Mouse (Mus musculus): ENCODE results near the gene Wnk1. TPM values are rescaled to one million over a fixed set of nuclear protein-coding genes. Genes with fewer than 3 reads are reported as not detected.
"Not testable (repeated sequence)": the region's sequence is repeated elsewhere in the genome, so short reads cannot be mapped to it uniquely, and the experiment has no call there.

The Wnk1 gene
- 62.0 and 72.5 TPM in 2 replicates for total RNA-seq (2014; rRNA removed)
- polyA plus RNA-seq (2012; rRNA removed), result 27.0 and 31.7 TPM in 2 replicates

GRCm38 (mm10) chr6:120038366-120039255, at the start of gene Wnk1:
TSS of gene Wnk1 (minus strand) at chr6:120038672.
- peak within 1 kb of the TSS; percentile 90 for H3K9ac ChIP-seq (ENCODE audit: low read depth, low read length)
- WGBS, result under 1% methylated on average over 58 of the region's 59 CpGs
- H3K79me2 ChIP-seq (ENCODE audit: control insufficient read depth, insufficient read depth, low read length), result 0 out of 2 replicates have a peak, but pooled peaks cover 10% of the 10 kb centered on the region
- H3K36me3 ChIP-seq (ENCODE audit: control insufficient read depth, insufficient read depth, low read length), result no peaks in the 10 kb centered on the region; the same call in 1 of the 2 replicates
- H3K4me3 ChIP-seq (ENCODE audit: insufficient read depth, low read depth, low read length), result peak within 1 kb of the TSS; percentile 80
- H3K27me3 ChIP-seq (ENCODE audit: control insufficient read depth, insufficient read depth, low read length), result no peaks in the 10 kb centered on the region
- H3K4me1 ChIP-seq (ENCODE audit: control insufficient read depth, insufficient read depth, low read length), result peaks cover 2% of the 10 kb centered on the region
- H3K27ac ChIP-seq (replicated peaks; ENCODE audit: insufficient read depth, low read depth, low read length), result peak within 1 kb of the TSS; percentile 93
- DNase-seq (ENCODE audit: extremely low read depth, low read depth, low spot score), result peak; percentile 94
- TF ChIP-seq POLR2A (IDR thresholded peaks at IDR 0.05; ENCODE audit: extremely low read depth, insufficient read depth, low read length) (peak; percentile 95), CTCF (IDR thresholded peaks at IDR 0.05; ENCODE audit: low read depth, low read length) (no peak)

GRCm38 (mm10) chr6:120087041-120087440, 48.6 kb upstream of the Wnk1 start:
- H3K36me3 ChIP-seq (ENCODE audit: control insufficient read depth, insufficient read depth, low read length); DNase-seq (ENCODE audit: extremely low read depth, low read depth, low spot score); H3K27ac ChIP-seq (replicated peaks; ENCODE audit: insufficient read depth, low read depth, low read length); H3K9ac ChIP-seq (ENCODE audit: low read depth, low read length); H3K79me2 ChIP-seq (ENCODE audit: control insufficient read depth, insufficient read depth, low read length); H3K4me3 ChIP-seq (ENCODE audit: insufficient read depth, low read depth, low read length); H3K4me1 ChIP-seq (ENCODE audit: control insufficient read depth, insufficient read depth, low read length); H3K27me3 ChIP-seq (ENCODE audit: control insufficient read depth, insufficient read depth, low read length): not testable (repeated sequence)
- WGBS, result 98% methylated on average over 8 of the region's 8 CpGs

- Histone ChIP-seq H3K36me3 (ENCODE audit: control insufficient read depth, insufficient read depth, low read length) (no peaks in the 10 kb centered on the region), H3K4me3 (ENCODE audit: insufficient read depth, low read depth, low read length) (no peak overlapping the region), H3K4me1 (ENCODE audit: control insufficient read depth, insufficient read depth, low read length) (no peaks in the 10 kb centered on the region), H3K79me2 (ENCODE audit: control insufficient read depth, insufficient read depth, low read length) (no peaks in the 10 kb centered on the region), H3K27me3 (ENCODE audit: control insufficient read depth, insufficient read depth, low read length) (no peaks in the 10 kb centered on the region), H3K27ac (replicated peaks; ENCODE audit: insufficient read depth, low read depth, low read length) (no peak overlapping the region), H3K9ac (ENCODE audit: low read depth, low read length) (no peak overlapping the region)
- no peak for DNase-seq (ENCODE audit: extremely low read depth, low read depth, low spot score)
- WGBS, result 93% methylated on average over 3 of the region's 3 CpGs
- no peak for TF ChIP-seq CTCF (IDR thresholded peaks at IDR 0.05; ENCODE audit: low read depth, low read length)
- TF ChIP-seq POLR2A (IDR thresholded peaks at IDR 0.05; ENCODE audit: extremely low read depth, insufficient read depth, low read length), result no peak
Observed at GRCm38 (mm10) chr6:120085832-120086231, 47.4 kb upstream of the Wnk1 start.

GRCm38 (mm10) chr6:120084983-120085382, 46.5 kb upstream of the Wnk1 start:
- no peaks in the 10 kb centered on the region for H3K27me3 ChIP-seq (ENCODE audit: control insufficient read depth, insufficient read depth, low read length)
- no peaks in the 10 kb centered on the region for H3K79me2 ChIP-seq (ENCODE audit: control insufficient read depth, insufficient read depth, low read length)
- DNase-seq (ENCODE audit: extremely low read depth, low read depth, low spot score), result no peak
- H3K36me3 ChIP-seq (ENCODE audit: control insufficient read depth, insufficient read depth, low read length), result no peaks in the 10 kb centered on the region
- 88% methylated on average over 2 of the region's 2 CpGs for WGBS
- H3K27ac ChIP-seq (replicated peaks; ENCODE audit: insufficient read depth, low read depth, low read length), result no peak overlapping the region
- TF ChIP-seq POLR2A (IDR thresholded peaks at IDR 0.05; ENCODE audit: extremely low read depth, insufficient read depth, low read length) (no peak), CTCF (IDR thresholded peaks at IDR 0.05; ENCODE audit: low read depth, low read length) (no peak)
- H3K9ac ChIP-seq (ENCODE audit: low read depth, low read length), result no peak overlapping the region
- no peaks in the 10 kb centered on the region for H3K4me1 ChIP-seq (ENCODE audit: control insufficient read depth, insufficient read depth, low read length)
- no peak overlapping the region for H3K4me3 ChIP-seq (ENCODE audit: insufficient read depth, low read depth, low read length)

- H3K79me2 ChIP-seq (ENCODE audit: control insufficient read depth, insufficient read depth, low read length), result no peaks in the 10 kb centered on the region
- no peak for TF ChIP-seq CTCF (IDR thresholded peaks at IDR 0.05; ENCODE audit: low read depth, low read length)
- no peak for TF ChIP-seq POLR2A (IDR thresholded peaks at IDR 0.05; ENCODE audit: extremely low read depth, insufficient read depth, low read length)
- H3K27ac ChIP-seq (replicated peaks; ENCODE audit: insufficient read depth, low read depth, low read length), result no peak overlapping the region
- DNase-seq (ENCODE audit: extremely low read depth, low read depth, low spot score), result no peak
- H3K4me3 ChIP-seq (ENCODE audit: insufficient read depth, low read depth, low read length), result no peak overlapping the region
- WGBS, result 90% methylated on average over 6 of the region's 6 CpGs
- no peaks in the 10 kb centered on the region for H3K4me1 ChIP-seq (ENCODE audit: control insufficient read depth, insufficient read depth, low read length)
- no peaks in the 10 kb centered on the region for H3K27me3 ChIP-seq (ENCODE audit: control insufficient read depth, insufficient read depth, low read length)
- H3K36me3 ChIP-seq (ENCODE audit: control insufficient read depth, insufficient read depth, low read length), result no peaks in the 10 kb centered on the region
- H3K9ac ChIP-seq (ENCODE audit: low read depth, low read length), result no peak overlapping the region
Observed at GRCm38 (mm10) chr6:120083442-120083841, 45.0 kb upstream of the Wnk1 start.

GRCm38 (mm10) chr6:120082951-120083411, 44.5 kb upstream of the Wnk1 start:
- no peak overlapping the region for H3K9ac ChIP-seq (ENCODE audit: low read depth, low read length)
- H3K79me2 ChIP-seq (ENCODE audit: control insufficient read depth, insufficient read depth, low read length), result no peaks in the 10 kb centered on the region
- H3K4me3 ChIP-seq (ENCODE audit: insufficient read depth, low read depth, low read length), result no peak overlapping the region
- WGBS, result 75% methylated on average over 8 of the region's 8 CpGs
- H3K27ac ChIP-seq (replicated peaks; ENCODE audit: insufficient read depth, low read depth, low read length), result no peak overlapping the region
- H3K4me1 ChIP-seq (ENCODE audit: control insufficient read depth, insufficient read depth, low read length), result no peaks in the 10 kb centered on the region
- no peak for TF ChIP-seq CTCF (IDR thresholded peaks at IDR 0.05; ENCODE audit: low read depth, low read length)
- TF ChIP-seq POLR2A (IDR thresholded peaks at IDR 0.05; ENCODE audit: extremely low read depth, insufficient read depth, low read length), result no peak
- DNase-seq (ENCODE audit: extremely low read depth, low read depth, low spot score), result peak; percentile 11
- H3K27me3 ChIP-seq (ENCODE audit: control insufficient read depth, insufficient read depth, low read length), result no peaks in the 10 kb centered on the region
- H3K36me3 ChIP-seq (ENCODE audit: control insufficient read depth, insufficient read depth, low read length), result no peaks in the 10 kb centered on the region
